Mouse (Mus musculus) CH12.LX (cell line): ENCODE measurements around the gene Vcan. TPM values are rescaled to one million over a fixed set of nuclear protein-coding genes. Genes with fewer than 3 reads are reported as not detected.

ENCODE experiments used
- DNase-seq: peaks from one replicate; pipeline ENCODE4 v3.0.0-alpha.2; 2013; ENCODE audit errors: extremely low read depth
- H3K27ac ChIP-seq: 2 replicates; pipeline ENCODE4 v1.5.1; 2012; ENCODE audit warnings: low read depth, mild to moderate bottlenecking, control low read depth, moderate library complexity; ENCODE audit not compliant: insufficient read depth
- H3K27me3 ChIP-seq: replicated peaks from 2 replicates; pipeline ENCODE3; 2012; ENCODE audit warnings: inconsistent platforms
- H3K36me3 ChIP-seq, 2 experiments: replicated peaks in 1 of 2; 2 replicates each; pipeline versions ENCODE3 to v1.6.1; 2012; ENCODE audit warnings: inconsistent platforms in 1 of 2, low read length in 1 of 2, mild to moderate bottlenecking in 1 of 2, mixed read lengths in 1 of 2, moderate library complexity in 1 of 2; ENCODE audit not compliant: control insufficient read depth in 1 of 2, insufficient read depth in 1 of 2
- H3K4me1 ChIP-seq, 2 experiments: 2 replicates each; pipeline ENCODE4 v1.6.1; 2012; ENCODE audit warnings: inconsistent platforms in 1 of 2, moderate library complexity in 1 of 2; ENCODE audit not compliant: insufficient read depth in 2 of 2, control insufficient read depth in 1 of 2
- H3K4me2 ChIP-seq: 2 replicates; pipeline ENCODE4 v1.6.1; 2012; ENCODE audit warnings: low read depth, mild to moderate bottlenecking, control low read depth; ENCODE audit not compliant: poor library complexity, insufficient read depth, severe bottlenecking
- H3K4me3 ChIP-seq, 3 experiments: fragments of 150-350 bp in 1 of 3; sonication (generic) in 1 of 3; replicated peaks in 1 of 3; 2 replicates each; pipeline versions ENCODE3 to v1.5.1; 2011 to 2012; ENCODE audit warnings: low read depth in 2 of 3, low read length in 2 of 3, mild to moderate bottlenecking in 2 of 3, moderate library complexity in 2 of 3, control low read depth in 1 of 3, improper control_type of control experiment in 1 of 3, inconsistent platforms in 1 of 3, mixed read lengths in 1 of 3; ENCODE audit not compliant: poor library complexity in 1 of 3
- H3K79me2 ChIP-seq: replicated peaks from 2 replicates; pipeline ENCODE4 v1.6.1; 2012; ENCODE audit warnings: mild to moderate bottlenecking, moderate library complexity; ENCODE audit not compliant: control insufficient read depth, poor library complexity, insufficient read depth, severe bottlenecking; ENCODE audit errors: extremely low read depth
- H3K9ac ChIP-seq: 2 replicates; pipeline ENCODE4 v1.6.1; 2012; ENCODE audit warnings: low read depth, mild to moderate bottlenecking, control low read depth, moderate library complexity; ENCODE audit not compliant: insufficient read depth
- H3K9me3 ChIP-seq: replicated peaks from 2 replicates; pipeline ENCODE3; 2012; ENCODE audit warnings: low read length, inconsistent platforms, mixed read lengths
- CTCF ChIP-seq, 2 experiments: IDR thresholded peaks in 1 of 2; conservative IDR thresholded peaks in 1 of 2; 2 replicates each; pipeline ENCODE4 v1.5.1; 2011 to 2012; ENCODE audit warnings: low read depth in 2 of 2, low read length in 2 of 2, improper control_type of control experiment in 1 of 2, inconsistent platforms in 1 of 2, mild to moderate bottlenecking in 1 of 2, moderate library complexity in 1 of 2
- E2F4 ChIP-seq: IDR thresholded peaks from 2 replicates; pipeline ENCODE4 v1.6.1; 2011; ENCODE audit warnings: low read depth, low read length, improper control_type of control experiment; ENCODE audit not compliant: insufficient replicate concordance
- ELF1 ChIP-seq: IDR thresholded peaks from 2 replicates; pipeline ENCODE4 v1.6.1; 2014; ENCODE audit warnings: low read depth, mild to moderate bottlenecking, inconsistent platforms, low read length, improper control_type of control experiment
- EP300 ChIP-seq: IDR thresholded peaks from 2 replicates; pipeline ENCODE4 v1.6.1; 2011; ENCODE audit warnings: low read length, improper control_type of control experiment
- JUN ChIP-seq: IDR thresholded peaks from 2 replicates; pipeline ENCODE4 v1.6.1; 2011; ENCODE audit warnings: low read depth, mild to moderate bottlenecking, low read length, improper control_type of control experiment, moderate library complexity; ENCODE audit not compliant: insufficient read depth
- KAT2A ChIP-seq: IDR thresholded peaks from 2 replicates; pipeline ENCODE4 v1.6.1; 2012; ENCODE audit warnings: low read length, improper control_type of control experiment, inconsistent platforms; ENCODE audit not compliant: insufficient replicate concordance
- MAFK ChIP-seq: IDR thresholded peaks from 2 replicates; pipeline ENCODE4 v1.6.1; 2011; ENCODE audit warnings: low read length, improper control_type of control experiment; ENCODE audit not compliant: insufficient replicate concordance
- MAZ ChIP-seq: IDR thresholded peaks from 2 replicates; pipeline ENCODE4 v1.6.1; 2012; ENCODE audit warnings: low read depth, mild to moderate bottlenecking, inconsistent platforms, low read length, improper control_type of control experiment, moderate library complexity
- MXI1 ChIP-seq: IDR thresholded peaks from 2 replicates; pipeline ENCODE4 v1.6.1; 2011; ENCODE audit warnings: mild to moderate bottlenecking, low read depth, low read length, improper control_type of control experiment
- NRF1 ChIP-seq: IDR thresholded peaks from 2 replicates; pipeline ENCODE4 v1.6.1; 2014; ENCODE audit warnings: low read depth, mild to moderate bottlenecking, inconsistent platforms, low read length, improper control_type of control experiment, moderate library complexity
- POLR2AphosphoS2 ChIP-seq: IDR thresholded peaks from 2 replicates; pipeline ENCODE4 v1.6.1; 2011; ENCODE audit warnings: low read depth, low read length, improper control_type of control experiment
- RAD21 ChIP-seq: IDR thresholded peaks from 2 replicates; pipeline ENCODE4 v1.6.1; 2011; ENCODE audit warnings: low read depth, mild to moderate bottlenecking, low read length, improper control_type of control experiment, moderate library complexity
- SMC3 ChIP-seq: IDR thresholded peaks from 2 replicates; pipeline ENCODE4 v1.6.1; 2011; ENCODE audit warnings: low read depth, low read length, improper control_type of control experiment
- TBP ChIP-seq: conservative IDR thresholded peaks from 2 replicates; pipeline ENCODE4 v1.6.1; 2011; ENCODE audit warnings: low read depth, low read length, improper control_type of control experiment
- TCF12 ChIP-seq: IDR thresholded peaks from 2 replicates; pipeline ENCODE4 v1.6.1; 2014; ENCODE audit warnings: low read depth, mild to moderate bottlenecking, inconsistent platforms, low read length, improper control_type of control experiment
- UBTF ChIP-seq: IDR thresholded peaks from 2 replicates; pipeline ENCODE4 v1.6.1; 2012; ENCODE audit warnings: low read depth, mild to moderate bottlenecking, inconsistent platforms, low read length, improper control_type of control experiment, moderate library complexity
- USF2 ChIP-seq: conservative IDR thresholded peaks from 2 replicates; pipeline ENCODE4 v1.6.1; 2011; ENCODE audit warnings: low read depth, low read length, improper control_type of control experiment
- ZC3H11A ChIP-seq: IDR thresholded peaks from 2 replicates; pipeline ENCODE4 v1.6.1; 2012; ENCODE audit warnings: low read depth, mild to moderate bottlenecking, inconsistent platforms, low read length, improper control_type of control experiment
- ZMIZ1 ChIP-seq: IDR thresholded peaks from 2 replicates; pipeline ENCODE4 v1.6.1; 2012; ENCODE audit warnings: low read depth, mild to moderate bottlenecking, inconsistent platforms, low read length, improper control_type of control experiment
- dilution Hi-C: fragments of 300-500 bp; cut with MboI; formaldehyde crosslinking; loops from 2 replicates; pipeline ENCODE4 v1.14.3; 2020; ENCODE audit warnings: low sequenced_read_pairs; ENCODE audit not compliant: extremely low pct_unique_long_range_greater_than_20kb, extremely low pct_ligation_motif_present
- in situ Hi-C: fragments of 300-500 bp; cut with MboI; formaldehyde crosslinking; loops from 3 replicates; pipeline ENCODE4 v1.14.3; 2019; ENCODE audit warnings: low sequenced_read_pairs, low pct_ligation_motif_present, low pct_unique_long_range_greater_than_20kb, mixed read lengths
- polyA plus RNA-seq: library from polyadenylated mRNA; unstranded; fragments of >175 nt; gene quantifications from 2 replicates; pipeline ENCODE4 v1.2.1, GENCODE M21; 2012; ENCODE audit warnings: low read depth; ENCODE audit not compliant: insufficient read length
- total RNA-seq, 2 experiments: library from RNA; depleted of rRNA; stranded (reverse); fragments of 300-350 nt in 1 of 2; fragments of >200 nt in 1 of 2; gene quantifications; 2 replicates each; pipeline ENCODE4 v1.2.3; 2012 to 2014

Vcan gene
- total and polyA plus RNA-seq, 3 experiments = 0.04 to 0.23 (median 0.07) TPM

DNA sequence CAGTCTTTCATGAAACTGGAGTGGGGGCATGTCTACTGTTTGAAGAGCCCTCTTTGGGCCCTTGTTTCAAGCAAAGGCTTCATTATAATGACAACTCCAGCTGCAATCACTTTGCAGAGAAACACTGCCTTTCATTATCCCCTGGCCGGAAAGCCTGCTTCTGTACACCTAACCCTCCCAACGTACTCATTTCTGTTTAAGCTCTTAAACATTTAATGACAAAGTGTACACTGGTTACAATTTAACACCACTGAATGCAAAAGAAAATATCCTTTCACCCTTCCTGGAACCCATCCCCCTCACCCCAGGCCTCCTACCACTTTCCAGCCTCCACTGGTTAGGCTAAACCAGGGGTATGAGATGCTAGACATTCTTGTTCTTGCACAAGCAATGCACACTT lies 15.8 kb downstream of the Vcan start:
- Histone ChIP-seq H3K36me3 (no peaks in the 10 kb centered on the region), H3K4me1 (peaks cover 0 to 10% of the 10 kb centered on the region in 2 experiments; a peak in 2 of 4 replicates), H3K4me3 (no peak overlapping the region), H3K27ac (no peak overlapping the region)
- in situ Hi-C loops (no loop called here), dilution Hi-C loops (no loop called here)
- no peak for DNase-seq
- TF ChIP-seq JUN (no peak), MAZ (no peak), MAFK (no peak), RAD21 (no peak), EP300 (no peak), ELF1 (no peak), TCF12 (no peak), KAT2A (no peak), ZC3H11A (no peak), TBP (no peak), UBTF (no peak), MXI1 (no peak), NRF1 (no peak), POLR2AphosphoS2 (no peak), USF2 (no peak), E2F4 (no peak)
- TF ChIP-seq, all 38 proteins: peak for 0
- no peak overlapping the region for H3K4me2 ChIP-seq
- H3K9ac ChIP-seq = no peak overlapping the region
- no peaks in the 10 kb centered on the region for H3K27me3 ChIP-seq
- H3K79me2 ChIP-seq = no peaks in the 10 kb centered on the region
- no peaks in the 10 kb centered on the region for H3K9me3 ChIP-seq

GRCm38 (mm10) chr13:89720497-89720896 lies 21.8 kb downstream of the Vcan start:
- in situ Hi-C loops (no loop called here), dilution Hi-C loops (no loop called here)
- no peak for DNase-seq
- no peaks in the 10 kb centered on the region for H3K9me3 ChIP-seq
- TF ChIP-seq SMC3 (peak; percentile 14), CTCF (conservative IDR thresholded peaks at IDR 0.05 in 1 of 2, IDR thresholded peaks at IDR 0.05 in 1 of 2; ENCODE audit: low read depth in 2 of 2, low read length in 2 of 2) (peak; percentile 11 to 42; a peak in 1 of 4 replicates), RAD21 (peak; percentile 29), ZMIZ1 (no peak)
- H3K79me2 ChIP-seq = no peaks in the 10 kb centered on the region
- H3K27ac ChIP-seq = no peak overlapping the region
- H3K4me1 ChIP-seq = no peaks in the 10 kb centered on the region
- H3K4me2 ChIP-seq = no peak overlapping the region
- no peaks in the 10 kb centered on the region for H3K36me3 ChIP-seq
- H3K9ac ChIP-seq = no peak overlapping the region
- no peak overlapping the region for H3K4me3 ChIP-seq
- no peaks in the 10 kb centered on the region for H3K27me3 ChIP-seq
